Mouse (Mus musculus): ENCODE measurements around the gene Tsen54. TPM values are rescaled to one million over a fixed set of nuclear protein-coding genes. Genes with fewer than 3 reads are reported as not detected.
"Not testable (repeated sequence)": the region's sequence is repeated elsewhere in the genome, so short reads cannot be mapped to it uniquely, and the experiment has no call there.

Gene Tsen54
- total RNA-seq, 2 experiments from 2014 or later: 17.1 to 21.4 TPM

- DNase-seq: no peak
Measured at GRCm38 (mm10) chr11:115829036-115829435, 14.5 kb downstream of the Tsen54 start.

DNA sequence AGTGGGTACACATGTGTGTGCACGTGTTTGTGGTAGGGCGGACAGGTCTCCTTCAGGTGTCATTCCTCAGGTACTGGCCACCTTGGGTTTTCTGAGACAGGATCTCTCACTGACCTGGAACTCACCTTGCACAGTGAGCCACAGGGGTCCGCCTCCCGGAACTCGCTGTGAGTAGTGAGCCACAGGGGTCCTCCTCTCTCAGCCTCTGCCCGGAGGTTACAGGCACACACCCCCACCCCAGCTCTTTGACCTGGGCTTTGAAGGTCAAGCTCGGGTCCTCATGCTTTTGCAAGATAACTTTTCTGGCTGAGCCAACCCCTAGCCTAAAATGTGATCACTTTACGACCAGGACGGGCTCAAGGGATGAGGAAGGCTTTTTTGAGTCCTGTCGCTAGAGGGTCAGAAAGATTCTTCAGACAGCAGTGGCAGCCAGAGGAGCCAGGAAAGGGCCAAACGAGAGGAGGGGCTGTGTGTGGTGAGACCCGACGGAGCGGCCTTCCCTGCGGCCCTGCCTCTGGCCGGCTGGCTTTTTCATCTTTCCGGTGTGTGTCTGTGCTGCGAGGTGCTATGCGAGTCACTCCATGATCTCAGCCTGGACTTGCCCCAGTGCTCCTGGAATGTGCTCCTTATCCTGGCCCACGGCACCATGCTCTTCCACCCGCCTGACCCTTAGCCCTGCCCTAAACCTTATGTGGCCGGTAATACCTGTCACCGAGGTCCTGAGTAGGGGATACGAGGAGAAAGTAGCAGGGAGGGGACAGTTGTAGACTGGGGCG, 16.2 kb downstream of the Tsen54 start:
- DNase-seq: no peak

- DNase-seq: no peak
Measured at GRCm38 (mm10) chr11:115831518-115831917, 17.0 kb downstream of the Tsen54 start.

GRCm38 (mm10) chr11:115832064-115832463, 17.5 kb downstream of the Tsen54 start:
- no peak for DNase-seq

GRCm38 (mm10) chr11:115832523-115832922, 18.0 kb downstream of the Tsen54 start:
- peak; percentile 45 to 77 for DNase-seq

DNA sequence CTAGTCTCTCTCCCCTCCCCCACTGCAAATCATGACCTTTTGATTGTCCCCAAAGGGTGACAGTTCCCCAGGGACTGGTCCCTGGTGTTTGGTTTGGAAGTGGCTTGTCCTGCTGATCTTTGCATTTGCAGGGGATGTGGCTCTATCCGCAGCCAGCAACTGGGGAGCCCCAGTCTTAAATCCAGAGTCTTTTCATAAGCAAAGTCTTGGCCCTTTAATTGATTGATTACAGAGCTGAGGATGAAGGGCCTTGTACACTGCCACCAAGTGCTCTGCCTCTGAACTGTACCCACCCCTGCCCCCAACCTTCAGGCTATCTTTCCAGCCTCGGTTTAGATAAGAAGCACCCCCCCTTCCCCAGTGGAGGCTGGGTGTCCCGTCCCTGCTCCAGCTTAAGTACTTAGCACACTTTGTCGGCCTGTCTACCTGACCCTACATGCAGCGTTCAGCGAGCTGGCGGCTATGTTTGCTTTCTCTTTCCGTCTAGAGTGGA, 18.5 kb downstream of the Tsen54 start:
- peak in 1 of 2 experiments; percentile 16 for DNase-seq

DNA sequence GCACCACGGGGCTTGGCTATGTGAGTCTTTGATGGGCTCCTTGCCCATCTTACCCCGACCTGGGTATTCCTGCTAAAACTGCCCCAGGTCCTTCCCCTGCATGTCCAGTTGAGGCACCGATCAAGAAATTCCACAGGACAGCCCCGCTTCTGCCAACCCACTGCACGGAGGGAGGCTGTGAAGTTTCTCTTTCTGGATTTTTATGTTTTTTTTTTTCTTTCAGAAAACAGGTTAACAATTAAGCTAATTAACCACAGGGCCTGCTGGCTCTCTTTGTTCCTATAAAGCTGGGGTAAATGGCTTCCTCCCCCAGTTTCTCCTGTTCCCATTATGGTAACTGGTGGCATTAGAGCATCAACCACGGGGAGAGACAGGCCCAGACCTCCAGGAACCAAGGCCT, 19.5 kb downstream of the Tsen54 start:
- DNase-seq: no peak

- no peak for DNase-seq
Measured at GRCm38 (mm10) chr11:115836656-115837395, 22.3 kb downstream of the Tsen54 start.

- DNase-seq: peak in 1 of 2 experiments; percentile 37
Measured at GRCm38 (mm10) chr11:115837606-115838345, 23.3 kb downstream of the Tsen54 start.

DNA sequence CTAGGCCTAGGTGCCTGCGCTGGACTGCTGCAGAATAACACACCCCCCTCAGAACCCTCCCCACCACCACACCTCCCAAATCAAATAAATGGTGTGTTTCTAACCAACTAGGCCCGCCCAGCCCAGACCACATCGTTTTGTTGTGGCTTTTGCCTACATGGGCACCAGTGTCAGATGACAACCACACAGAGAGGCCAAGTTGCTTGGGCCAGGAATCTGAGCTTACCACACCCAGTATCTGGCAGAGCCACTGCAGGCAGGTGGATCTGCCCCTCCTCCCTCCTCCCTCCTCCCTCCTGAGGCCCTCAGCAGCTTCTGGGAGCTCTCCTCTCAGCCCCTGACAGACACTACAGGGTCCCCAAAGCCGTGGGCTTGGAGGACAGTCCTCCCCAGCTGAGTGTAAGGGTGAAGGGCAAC, 24.4 kb downstream of the Tsen54 start:
- no peak for DNase-seq

- DNase-seq: no peak
Measured at GRCm38 (mm10) chr11:115839732-115840131, 25.2 kb downstream of the Tsen54 start.

DNA sequence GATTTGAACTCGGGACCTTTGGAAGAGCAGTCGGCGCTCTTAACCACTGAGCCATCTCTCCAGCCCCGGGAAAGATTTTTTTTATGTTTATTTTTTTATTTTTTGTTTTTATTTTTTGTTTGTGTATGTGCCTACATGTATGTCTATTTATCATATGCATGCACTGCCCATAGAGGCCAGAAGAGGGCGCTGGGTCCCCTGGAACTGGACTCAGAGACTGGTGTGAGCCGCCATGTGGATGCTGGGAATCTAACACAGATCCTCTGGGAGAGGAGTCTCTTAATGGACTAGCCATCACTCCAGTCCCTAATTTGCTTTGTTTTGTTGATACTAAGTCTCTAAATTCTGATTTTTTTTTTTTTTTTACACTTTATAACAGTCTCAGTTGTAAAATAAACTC, 26.5 kb downstream of the Tsen54 start:
- no peak for DNase-seq

DNA sequence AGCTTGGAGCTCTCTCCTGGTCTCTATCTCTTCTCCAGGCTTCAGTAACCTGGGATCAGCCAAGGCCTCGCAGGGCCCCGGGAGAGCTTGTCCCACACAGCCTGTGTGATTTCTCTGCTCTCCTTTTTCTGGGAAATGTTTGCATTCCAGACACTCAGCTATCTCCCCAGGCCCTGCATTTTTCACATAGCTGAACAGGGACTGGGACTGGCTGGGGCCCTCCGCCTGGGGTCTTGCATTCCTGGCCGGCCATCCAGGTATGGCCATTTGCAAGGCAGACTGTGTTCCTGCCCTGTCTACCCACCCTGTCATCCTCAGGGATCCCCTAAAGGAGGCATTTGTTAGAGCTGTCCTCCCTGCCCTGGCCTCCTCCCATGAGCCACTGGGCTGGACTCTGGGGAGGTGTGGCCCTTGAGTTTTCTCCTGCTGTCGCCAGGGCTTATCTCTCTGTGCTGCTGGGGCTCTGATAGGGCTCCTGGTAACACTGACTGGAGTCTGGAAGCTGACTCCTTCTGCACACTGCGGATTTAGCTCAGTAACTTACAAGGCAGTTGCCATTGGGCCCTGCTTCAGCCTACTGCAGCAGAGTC, 27.5 kb downstream of the Tsen54 start:
- DNase-seq: peak in 1 of 2 experiments; percentile 34

GRCm38 (mm10) chr11:115843141-115843890, 28.8 kb downstream of the Tsen54 start:
- no peak for DNase-seq

DNA sequence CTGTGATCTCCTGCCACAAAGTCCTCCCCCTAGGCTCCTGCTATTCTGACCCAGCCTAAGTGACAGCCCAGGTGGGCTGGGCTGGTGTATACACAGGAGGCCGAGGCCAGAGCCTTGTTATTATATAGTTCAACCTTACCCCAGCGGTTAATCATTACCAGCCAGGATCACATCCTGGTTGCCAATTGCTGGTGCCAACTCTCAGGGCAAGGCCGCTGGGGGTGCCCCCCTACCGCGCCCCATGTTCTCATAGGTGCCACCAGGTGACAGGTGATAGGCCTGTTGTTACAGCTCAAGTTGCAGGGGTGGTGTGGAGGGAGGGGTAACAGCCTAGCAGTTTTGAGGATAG, 29.3 kb downstream of the Tsen54 start:
- DNase-seq: no peak

DNA sequence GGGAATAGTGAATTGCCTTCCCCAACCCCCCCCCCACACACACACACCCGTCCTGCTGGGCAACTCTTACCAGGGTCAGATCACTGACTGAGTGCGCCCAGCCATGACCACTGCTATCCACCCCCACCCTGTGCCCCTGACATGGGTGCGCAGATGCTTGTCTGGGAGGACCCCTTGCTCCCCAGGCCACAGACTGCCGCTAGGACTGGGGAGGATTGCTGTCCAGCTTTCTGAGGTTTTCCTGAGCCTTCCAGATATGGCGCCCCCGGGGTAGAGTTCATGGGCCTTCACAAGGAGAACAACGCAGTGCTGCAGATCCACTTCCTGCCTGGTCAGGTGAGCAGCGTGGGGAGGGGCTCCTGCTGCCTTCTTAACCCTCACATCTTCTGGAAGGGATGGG, 29.7 kb downstream of the Tsen54 start:
- DNase-seq: no peak

DNA sequence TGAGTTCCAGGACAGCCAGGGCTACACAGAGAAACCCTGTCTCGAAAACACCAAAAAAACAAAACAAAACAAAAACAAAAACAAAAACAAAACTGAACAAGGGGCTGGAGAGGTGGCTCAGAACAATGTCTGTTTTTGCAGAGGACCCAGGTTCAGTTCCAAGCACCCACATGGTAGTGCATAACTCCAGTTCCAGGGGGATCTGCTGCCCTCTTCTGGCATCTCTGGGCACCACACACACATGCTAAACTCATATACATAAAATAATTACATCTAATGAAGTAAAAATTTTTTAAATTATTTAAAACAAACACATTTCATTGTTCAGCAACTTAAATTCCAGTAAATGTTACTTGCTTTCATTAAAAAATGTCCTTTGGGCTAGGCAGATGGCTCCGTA, 31.3 kb downstream of the Tsen54 start:
- no peak for DNase-seq

GRCm38 (mm10) chr11:115854674-115855073, 40.1 kb downstream of the Tsen54 start:
- DNase-seq: no peak

DNA sequence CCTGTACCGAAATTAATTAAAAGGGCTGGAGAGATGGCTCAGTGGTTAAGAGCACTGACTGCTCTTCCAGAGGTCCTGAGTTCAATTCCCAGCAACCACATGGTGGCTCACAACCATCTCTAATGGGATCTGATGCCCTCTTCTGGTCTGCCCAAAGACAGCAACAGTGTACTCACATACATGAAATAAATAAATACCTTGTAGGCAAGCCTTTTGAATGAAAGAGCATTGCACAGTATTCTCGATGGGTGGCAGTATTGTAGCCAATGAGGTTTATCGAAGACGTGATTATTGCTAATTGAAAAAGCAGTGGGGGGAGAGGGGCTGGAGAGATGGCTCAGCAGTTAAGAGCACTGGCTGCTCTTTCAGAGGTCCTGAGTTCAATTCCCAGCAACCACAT, 42.6 kb downstream of the Tsen54 start:
- not testable (repeated sequence) for DNase-seq

DNA sequence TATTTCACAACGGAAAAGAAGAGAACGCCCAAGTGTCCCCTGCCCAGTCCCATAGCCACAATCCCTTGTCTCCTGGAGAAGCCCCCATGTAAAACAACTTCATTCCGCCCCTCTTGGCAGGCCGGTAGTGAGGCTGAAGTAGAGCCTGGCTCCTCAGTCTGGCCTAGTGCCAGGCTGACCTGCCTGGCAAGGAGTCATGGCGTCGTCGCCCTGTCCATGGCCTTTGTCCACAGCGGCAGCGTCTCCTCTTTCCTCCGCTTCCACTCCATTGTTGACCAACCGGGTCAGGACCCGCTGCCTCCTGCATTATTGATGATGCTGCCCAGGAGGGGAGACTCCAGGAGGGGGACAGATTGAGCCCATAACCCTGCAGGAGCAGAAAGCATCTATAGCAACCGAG, 43.4 kb downstream of the Tsen54 start:
- no peak for DNase-seq

DNA sequence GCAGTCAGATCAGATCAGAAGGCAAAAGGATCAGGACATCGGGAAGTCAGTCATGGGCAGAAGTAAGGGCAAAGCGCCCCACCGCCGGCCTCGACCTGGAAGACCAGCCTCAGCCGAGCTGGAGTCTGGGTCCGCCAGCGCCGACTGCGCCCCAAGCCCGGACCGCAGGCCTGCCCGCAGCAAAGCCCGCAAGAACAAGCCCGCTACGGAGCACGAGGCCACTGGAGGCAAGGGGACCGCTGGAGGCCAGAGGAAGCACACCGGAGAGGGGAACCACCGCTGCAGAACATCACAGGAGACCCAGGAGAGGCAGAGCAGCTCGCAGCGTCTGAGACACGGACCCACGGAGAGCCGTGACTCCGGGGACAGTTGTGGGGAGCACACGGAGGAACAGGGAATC, 43.8 kb downstream of the Tsen54 start, which contains the start of gene Myo15b:
Gene Myo15b, plus strand, starts transcription at position 53 of the 400 bp plus-strand sequence.
- DNase-seq: no peak

All from adrenal gland, postnatal 36 days (tissue).